Mouse (Mus musculus) A20 (cell line): ENCODE data around the gene Ssc5d.
"Not testable (repeated sequence)": the region's sequence is repeated elsewhere in the genome, so short reads cannot be mapped to it uniquely, and the experiment has no call there.

ENCODE experiments used
- DNase-seq: peaks from one replicate; pipeline ENCODE4 v3.0.0-alpha.2; 2011; ENCODE audit warnings: low read depth, low spot score

Gene Ssc5d

DNA sequence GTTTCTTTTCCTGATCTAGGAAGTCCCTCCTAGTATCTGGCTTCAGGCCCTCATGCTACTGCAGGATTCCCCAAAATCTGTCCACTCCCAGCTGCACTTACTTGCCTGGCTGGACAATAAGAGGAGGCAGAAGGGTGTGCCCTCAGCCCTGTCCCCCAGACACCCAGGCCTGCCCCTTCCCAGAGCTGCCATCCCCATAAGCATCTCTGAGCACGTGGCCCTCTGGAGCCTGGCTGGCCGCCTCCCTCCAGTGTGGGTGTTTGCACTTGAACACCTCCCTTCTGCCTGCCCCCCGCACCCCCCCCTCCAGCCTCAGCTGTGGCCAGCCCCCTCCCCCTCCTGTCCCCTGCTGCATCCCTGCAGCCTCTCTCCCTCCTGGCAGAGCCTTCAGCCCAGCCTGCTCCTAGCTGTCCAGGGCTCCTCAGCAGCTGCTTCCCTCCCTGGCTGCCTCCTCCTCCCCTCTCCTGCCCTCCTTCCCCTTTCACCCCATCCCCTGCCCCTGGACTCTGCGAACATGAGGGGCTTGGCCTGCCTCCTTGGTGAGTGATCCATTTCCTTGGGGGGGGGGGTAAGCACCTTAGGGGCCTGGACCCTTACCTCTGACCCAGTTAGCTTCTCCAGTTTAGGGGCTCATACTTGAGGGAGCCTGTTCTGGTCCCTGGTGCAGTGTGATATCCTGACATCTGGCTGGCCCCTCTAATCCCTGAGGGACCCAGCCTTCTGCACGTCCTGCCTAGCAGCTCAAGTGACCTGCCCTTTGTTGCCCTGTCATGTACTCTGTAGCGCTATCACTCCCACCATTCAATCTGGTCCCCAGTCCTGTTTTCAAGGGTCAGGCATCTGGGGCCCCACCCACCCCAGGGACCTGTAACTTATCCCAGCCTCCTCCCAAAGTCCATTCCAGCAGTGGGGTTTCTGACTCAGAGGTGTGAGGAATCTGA is at the start of gene Ssc5d:
TSS of gene Ssc5d (plus strand) at position 345 of the 941 bp plus-strand sequence.
- DNase-seq: no peak

DNA sequence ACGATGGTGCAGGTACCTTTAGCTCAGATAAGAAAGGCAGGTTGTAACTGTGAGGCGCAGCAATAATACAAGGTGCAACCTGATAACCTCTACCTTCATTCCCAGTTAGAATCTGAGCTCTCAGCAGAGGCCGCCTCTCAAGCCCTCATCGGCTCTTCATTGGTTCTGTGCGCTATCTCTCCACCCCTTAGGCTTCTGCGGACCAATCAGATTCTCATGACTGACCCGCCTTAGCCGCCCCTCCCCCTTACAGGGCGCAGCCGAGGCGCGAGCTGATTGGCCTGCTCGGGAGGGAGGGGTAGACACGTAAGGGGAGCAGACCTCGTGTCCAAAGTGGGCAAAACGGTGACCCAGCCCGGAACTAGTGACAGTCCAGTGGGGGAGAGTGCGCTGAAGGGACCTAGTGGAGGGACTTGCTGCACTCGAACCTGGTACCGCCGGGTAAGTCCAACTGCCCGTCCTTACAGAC is 48.8 kb upstream of the Ssc5d start, which contains the start of gene Isoc2a:
TSS of gene Isoc2a (plus strand) at position 401 of the 469 bp plus-strand sequence.
- DNase-seq: peak; percentile 98

DNA sequence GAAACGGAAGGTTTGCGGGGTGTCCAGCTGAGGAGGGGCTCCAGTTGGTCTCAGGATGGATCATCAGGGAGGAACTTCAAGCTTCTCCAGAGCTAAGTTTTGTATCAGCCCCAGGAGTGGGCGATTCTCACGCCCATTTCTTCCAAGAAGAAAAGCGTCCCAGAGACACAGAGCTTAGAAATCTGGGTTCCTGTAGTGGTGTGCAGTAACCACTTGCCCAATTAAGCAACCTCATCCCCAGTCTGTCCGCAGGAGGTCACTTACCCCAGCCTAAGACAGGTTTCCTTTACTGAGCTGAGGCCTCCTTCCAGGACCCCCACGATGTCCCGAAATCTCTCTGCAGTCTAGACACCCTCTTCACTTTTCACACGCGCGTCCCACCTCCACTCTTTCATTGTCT is 48.4 kb upstream of the Ssc5d start:
- DNase-seq: no peak

DNA sequence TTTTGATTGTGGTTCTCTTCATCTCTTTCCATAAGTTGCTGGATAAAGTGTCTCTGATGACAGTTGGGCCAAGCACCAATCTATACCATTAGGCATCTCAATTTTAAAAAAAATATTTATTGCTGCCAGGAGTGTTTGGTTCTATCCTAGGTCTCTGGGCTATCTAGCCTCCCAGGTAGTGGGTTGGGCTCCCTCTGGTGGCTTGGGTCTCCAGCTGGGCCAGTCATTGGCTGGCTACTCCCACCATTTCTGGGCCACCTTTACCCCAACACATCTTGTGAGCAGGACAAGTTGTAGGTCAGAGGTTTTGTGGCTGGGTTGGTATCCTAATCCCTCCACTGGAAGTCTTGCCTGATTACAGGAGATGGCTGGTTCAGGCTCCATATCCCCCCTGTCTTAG is 47.4 kb upstream of the Ssc5d start:
- peak; percentile 64 for DNase-seq

DNA sequence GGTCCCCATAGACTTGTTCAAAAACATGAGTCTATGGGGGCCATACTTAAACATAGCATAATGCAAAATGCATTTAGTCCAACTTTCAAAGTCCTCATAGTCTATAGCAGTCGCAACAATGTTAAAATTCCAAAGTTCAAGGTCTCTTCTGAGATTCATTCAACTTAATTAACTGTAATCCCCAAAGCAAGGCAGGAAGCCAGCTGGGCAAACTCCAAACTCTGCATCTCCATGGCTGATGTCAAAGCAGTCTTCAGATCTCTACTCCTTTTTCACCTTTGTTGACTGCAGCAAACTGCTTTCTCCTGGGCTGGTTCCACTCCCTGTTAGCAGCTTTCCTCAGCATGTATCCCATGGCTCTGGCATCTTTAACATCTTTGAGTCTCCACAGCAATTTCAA is 46.5 kb upstream of the Ssc5d start:
- not testable (repeated sequence) for DNase-seq

DNA sequence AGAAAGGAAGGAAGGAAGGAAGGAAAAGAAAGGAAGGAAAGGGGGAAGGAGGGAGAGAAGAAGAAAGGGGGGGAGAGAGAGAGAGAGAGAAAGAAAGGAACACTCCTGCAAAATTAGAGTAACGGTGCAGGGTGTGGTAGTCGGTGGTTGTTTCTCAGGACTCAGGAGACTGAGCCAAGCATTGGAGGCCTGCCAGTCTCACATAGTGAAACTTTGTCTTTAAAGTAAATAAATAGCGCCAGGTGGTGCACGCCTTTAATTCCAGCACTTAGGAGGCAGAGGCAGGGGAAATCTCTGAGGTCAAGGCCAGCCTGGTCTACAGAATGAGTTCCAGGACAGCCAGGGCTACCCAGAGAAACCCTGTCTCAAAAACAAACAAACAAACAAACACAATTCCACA is 38.9 kb upstream of the Ssc5d start:
- no peak for DNase-seq

DNA sequence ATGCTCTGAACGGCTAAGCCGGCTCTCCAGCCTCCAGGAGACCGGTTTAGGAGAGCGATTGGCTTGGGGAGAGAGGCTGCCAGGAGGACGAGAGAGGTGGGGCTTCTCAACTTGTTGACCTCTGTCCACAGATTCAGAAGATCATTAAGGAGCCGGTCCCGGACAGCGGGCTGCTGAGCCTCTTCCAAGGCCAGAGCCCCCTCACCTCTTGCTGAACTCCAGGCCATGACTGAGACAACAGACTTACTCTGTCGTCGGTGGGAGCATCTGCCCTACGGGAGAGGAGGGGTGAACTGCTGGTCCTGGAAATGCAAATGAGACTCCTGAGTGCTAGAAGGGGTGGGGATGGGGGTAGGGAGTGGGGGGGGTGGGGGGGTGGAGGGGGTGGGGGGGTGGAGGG is 30.4 kb upstream of the Ssc5d start:
- DNase-seq: no peak

DNA sequence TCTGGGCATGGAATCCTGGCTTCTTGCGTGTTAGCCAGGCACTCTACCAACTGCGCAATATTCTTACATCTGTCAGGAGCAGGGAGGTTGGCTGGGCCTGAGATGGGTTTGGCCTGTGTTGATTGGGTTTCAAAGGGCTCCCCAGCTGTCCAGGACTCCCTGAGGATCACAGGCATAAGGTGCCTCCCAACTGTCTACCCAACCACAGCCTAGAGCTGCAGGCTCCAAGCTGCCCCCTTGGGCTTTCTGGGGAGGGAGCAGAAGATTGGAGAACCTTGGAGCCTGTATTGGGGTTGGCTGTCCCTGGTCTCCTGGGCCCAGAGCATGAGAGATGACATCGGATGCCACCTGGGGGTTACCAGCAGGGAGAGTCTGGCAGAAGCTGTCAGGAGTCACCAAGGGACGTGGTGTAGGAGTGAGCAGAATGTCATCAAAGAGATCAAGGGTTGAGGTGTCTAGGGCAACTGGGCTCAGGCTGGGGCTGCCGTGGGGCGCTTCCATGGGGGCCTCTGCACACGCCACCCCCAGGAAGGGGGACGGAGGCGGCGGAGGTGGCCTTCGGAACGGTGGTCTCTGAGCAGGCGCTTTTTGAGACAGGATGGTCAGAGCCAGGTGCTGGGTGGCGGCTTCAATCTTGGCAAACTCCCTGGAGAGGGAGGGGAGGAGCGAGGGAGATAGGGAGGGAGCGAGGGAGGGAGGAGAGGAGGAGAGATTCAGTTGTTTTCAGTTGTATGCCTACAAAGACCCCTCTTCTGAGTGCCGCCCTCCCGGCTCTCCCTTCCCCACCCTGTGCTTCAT is 26.5 kb upstream of the Ssc5d start:
- no peak for DNase-seq

DNA sequence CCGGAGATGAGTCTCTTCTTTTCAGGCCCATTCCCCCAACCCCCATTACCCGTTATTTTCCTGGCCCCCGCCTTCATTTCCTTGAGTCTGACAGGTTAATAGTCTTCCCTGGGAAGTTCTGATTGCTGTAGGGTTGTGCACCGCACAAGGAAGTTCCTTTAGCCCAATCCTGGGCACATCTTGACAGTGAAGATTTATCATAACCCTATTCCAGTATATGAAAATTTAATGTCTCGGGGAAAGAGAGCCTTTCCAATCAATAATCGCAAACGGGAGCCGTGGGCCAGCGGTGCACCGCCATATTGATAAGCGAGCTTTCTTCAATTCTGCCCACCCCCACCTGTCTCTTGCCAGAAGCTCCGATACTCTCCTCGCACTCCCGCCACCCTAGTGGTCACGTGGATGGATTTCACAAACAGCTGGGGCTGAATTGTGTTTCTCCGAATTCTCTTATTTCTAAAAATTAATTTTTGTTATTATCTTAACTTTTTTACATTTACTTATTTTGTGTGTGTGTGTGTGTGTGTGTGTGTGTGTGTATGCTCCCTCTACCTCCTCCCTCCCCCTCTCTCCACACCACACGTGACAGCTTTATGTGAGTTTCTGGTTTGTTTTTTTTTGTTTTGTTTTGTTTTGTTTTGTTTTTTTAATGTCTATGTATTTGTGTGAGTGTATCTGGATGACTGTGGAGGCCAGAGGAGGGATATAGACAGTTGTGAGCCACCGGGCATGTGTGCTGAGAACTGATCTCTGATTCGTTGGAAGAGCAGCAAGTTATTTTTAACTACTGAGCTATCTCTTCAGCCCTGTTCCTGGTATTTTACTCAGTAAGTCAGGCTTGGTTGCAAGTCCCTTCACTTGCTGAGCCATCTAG is 25.7 kb upstream of the Ssc5d start:
- DNase-seq: no peak

DNA sequence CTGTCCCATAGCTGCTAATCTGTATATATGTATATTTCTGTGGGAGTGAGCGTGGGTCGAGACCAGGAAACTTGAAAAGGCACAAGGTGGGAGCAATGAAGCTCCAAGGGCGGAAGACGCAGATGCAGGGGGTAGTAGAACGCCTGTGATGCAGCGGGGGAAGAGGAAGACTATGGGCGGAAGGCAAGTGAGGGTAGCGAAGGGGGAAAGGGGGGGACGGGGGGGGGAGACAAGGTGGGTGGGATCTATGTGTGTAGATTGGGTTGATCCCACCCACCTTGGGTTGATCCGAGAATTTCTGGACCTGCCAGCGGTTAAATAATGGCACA is 25.1 kb upstream of the Ssc5d start:
- no peak for DNase-seq

DNA sequence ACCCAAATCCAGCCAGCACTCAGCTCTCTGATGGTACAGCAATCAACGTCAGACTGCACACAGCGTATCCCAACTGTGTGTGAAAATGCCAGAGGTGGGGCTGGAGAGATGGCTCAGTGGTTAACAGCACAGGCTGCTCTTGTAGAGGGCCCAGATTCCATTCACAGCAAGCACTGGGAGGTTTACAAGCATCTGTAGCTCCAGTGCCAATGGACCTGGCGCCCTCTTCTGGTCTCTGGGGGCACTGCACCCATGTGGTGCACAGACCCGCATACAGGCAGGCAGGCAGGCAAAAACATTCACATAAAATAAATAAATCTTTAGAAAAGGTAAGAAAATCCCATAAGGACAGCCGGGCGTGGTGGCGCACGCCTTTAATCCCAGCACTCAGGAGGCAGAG is 24.4 kb upstream of the Ssc5d start:
- DNase-seq: peak; percentile 61

DNA sequence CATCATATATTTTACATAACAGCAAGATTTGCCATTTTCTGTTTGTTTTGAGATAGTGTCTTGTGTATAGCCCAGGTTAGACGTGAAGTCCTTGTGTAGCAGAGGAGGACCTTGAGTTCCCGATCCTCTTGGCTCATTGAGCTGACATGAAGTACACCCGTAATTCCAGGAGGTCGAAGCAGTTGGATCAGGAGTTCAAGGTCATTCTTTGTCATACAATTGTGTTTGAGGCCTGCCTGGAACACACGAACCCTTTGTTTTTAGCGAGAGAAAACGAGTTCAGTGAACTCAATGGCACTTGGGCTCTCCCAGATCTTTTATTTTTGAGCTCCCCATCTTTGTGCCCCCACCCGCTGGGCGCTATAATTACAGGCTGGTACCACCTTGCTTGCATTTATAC is 23.2 kb upstream of the Ssc5d start:
- DNase-seq: no peak

DNA sequence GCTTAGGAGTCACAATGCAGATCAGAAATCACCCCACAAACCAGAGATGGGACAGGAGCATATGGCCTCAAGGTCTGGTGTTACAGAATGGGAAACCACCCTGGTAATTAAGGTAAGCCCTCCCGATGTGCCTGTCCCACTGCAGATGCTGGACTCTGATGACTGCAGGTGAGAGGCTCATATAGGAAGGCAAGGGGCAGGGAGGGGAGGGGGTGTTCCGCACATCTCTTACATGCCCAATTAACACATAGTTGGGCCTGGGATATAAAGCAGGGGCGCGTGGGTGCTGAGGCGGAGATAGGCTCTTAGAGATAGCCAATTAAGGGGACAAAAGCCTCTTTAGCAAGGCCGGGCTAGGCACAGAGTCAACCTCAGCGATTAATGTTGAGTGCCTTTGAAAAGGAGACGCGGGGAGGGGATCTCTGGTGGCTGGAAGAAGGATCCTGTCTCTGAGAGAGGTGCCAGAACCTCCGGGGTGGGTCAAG is 19.1 kb upstream of the Ssc5d start, which contains the start of gene Gm36210:
TSS of gene Gm36210 (minus strand) at position 51 of the 485 bp plus-strand sequence.
- no peak for DNase-seq

DNA sequence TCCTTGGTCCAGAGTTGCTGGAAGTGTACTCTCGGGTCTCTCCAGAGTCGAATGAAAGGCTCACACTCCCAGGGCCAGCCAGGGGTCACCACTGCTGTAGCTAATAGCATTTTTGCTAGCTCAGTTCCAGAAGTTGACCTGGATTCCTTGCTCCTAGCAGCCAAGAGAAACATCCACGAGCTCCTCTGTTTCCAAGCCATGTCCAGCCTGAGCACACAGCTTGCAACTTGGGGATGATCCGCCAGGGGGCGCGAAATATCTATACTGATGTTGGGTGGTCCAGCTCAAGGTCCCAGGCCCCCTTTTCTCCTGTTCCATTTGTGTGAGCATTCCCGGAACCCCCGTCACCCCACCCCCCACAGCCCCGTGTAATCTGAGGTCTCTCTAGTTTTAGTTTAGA is 14.0 kb upstream of the Ssc5d start:
- peak; percentile 39 for DNase-seq

DNA sequence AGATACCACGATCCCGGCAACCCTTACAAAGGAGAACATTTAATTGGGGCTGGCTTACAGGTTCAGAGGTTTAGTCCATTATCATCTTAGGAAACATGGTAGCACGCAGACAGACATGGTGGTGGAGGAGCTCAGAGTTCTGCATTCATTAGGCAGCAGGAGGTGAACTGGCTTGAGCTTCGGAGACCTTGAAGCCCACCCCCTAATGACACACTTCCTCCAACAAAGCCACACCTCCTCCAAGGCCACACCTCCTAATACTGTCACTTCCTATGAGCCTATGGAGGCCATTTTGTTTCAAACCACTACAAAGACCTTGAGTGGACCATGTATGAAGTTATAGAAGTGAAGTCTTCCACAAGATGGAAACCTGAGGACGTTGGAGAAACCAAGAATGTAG is 13.3 kb upstream of the Ssc5d start:
- DNase-seq: peak; percentile 38

DNA sequence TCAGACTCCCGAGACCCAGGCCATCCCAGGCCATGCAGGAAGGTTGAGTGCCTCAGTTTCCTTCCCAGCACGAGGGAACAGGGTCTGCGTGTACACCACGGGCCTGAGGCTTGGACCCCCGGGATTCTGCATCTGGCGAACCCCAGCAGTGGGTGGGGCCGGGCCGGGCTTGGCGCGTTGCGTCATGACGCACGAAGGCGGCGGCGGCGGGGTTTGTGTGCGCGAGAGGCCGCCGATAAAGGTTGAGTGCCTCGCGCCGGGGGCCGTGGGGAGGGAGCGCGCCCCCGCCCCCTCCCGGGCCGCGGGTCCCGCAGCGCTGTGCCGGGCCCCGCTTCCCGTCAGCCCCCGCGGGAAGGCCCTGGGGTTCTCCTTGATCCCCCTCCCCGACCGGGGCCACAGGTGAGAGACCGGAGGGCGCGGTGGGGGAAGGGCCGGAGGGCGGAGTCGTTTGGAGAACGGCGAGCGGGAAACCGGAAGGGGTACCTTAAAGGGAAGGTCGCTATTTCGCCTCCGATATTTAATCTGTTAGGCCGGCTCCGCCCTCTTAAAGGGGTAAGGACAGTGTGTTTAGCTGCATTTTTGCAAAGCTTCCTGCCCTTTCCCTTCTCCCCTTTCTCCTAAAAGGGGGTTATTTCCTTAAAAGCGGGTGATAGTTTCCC is 10.4 kb upstream of the Ssc5d start, which contains the start of gene Zfp628:
TSS of gene Zfp628 (plus strand) at position 211 of the 659 bp plus-strand sequence.
- DNase-seq: peak; percentile 96

DNA sequence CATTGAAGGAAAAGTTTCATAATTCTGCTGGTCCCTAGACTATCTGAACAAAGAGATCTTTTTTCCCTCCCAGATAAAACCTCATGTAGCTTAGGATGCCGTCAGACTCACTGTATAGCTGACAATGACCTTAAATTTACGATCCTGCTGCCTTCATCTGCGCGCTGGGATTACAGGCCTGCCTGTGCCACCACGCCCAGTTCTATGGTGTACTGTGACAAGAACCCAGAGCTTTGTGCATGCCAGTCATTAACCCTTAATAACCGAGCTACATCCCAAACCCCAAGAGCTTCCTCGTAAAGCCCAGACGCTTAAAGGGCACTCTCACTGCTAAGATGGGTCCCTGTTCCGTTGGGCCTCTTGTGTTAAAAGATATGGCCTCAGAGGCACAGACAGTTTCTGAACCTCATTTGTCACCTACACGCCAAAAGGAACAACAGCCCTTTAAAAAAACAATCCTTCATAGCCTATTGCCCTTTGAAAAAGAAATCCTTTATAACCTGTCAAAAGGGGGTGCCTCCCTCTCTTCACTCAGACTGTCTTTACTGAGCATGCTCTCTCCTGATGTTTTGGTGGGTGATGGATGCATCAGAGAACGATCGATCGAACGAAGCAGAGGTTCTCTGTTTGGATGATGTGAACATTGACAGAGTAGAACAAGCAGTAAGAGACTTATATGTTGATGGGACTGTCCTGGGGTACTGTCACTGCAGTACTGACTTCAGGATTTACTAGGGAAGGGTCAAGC is 9.7 kb upstream of the Ssc5d start:
- no peak for DNase-seq

DNA sequence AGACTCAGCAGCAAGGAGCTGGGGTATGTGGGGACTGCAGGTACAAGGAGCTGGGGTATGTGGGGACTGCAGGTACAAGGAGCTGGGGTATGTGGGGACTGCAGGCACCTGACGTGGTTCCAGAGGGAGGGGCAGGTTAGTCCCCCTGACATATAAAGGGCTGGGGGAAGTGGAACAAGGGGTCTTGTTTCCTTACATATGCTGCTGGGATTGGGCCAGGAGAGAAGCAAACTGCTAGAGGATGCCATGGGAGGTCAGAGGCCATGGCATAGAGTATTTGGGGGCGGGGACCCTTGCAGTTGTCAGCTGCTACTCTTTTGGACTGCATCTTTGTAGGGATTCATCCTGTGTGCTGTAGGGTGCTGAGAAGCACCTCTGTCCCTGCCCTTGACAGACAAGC is 8.1 kb upstream of the Ssc5d start:
- DNase-seq: no peak

DNA sequence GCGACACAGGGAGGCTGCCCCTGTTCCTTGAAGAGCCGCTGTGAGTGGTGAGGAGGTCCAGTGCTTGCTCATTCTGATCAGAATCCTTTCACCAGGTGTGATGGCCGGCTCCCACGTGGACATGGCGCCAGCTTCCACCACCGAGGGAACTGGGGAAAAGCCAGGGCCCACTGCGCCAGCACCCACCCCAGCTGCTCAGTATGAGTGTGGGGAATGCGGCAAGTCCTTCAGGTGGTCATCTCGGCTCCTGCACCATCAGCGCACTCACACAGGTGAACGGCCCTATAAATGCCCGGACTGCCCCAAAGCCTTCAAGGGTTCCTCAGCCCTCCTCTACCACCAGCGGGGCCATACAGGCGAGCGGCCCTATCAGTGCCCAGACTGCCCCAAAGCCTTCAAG is 6.9 kb upstream of the Ssc5d start:
- no peak for DNase-seq

DNA sequence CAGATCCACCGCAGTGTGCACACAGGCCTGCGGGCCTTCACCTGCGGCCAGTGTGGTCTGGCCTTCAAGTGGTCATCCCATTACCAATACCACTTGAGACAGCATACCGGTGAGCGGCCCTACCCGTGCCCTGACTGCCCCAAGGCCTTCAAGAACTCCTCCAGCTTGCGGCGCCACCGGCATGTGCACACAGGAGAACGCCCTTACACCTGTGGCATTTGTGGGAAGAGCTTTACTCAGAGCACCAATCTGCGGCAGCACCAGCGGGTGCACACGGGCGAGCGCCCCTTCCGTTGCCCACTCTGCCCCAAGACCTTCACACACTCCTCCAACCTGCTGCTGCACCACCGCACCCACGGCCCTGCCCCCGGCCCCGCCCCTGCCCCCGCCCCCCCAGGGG is 6.5 kb upstream of the Ssc5d start:
- no peak for DNase-seq
